Mouse (Mus musculus): ENCODE results near the gene Olfr393. TPM values are rescaled to one million over a fixed set of nuclear protein-coding genes. Genes with fewer than 3 reads are reported as not detected.

The Olfr393 gene
- polyA plus RNA-seq (2015; fragmentation: Nextera tagmentation; extraction: Ambion mirVana), result not detected in 2 replicates

GRCm38 (mm10) chr11:73851354-73851753 lies at the start of gene Olfr393:
Gene Olfr393 (minus strand): TSS chr11:73851454.
- Histone ChIP-seq H3K4me2 (no peak within 1 kb of the TSS), H3K9ac (no peak within 1 kb of the TSS), H3K36me3 (no peaks in the 10 kb centered on the region), H3K27ac (no peak within 1 kb of the TSS), H3K9me3 (0 out of 2 replicates have a peak, but pooled peaks cover 6% of the 10 kb centered on the region), H3K27me3 (no peaks in the 10 kb centered on the region), H3K4me1 (replicated peaks) (no peaks in the 10 kb centered on the region), H3K4me3 (no peak within 1 kb of the TSS)
- no peak for ATAC-seq (ENCODE audit: low FRiP score)

- no peak within 1 kb of the TSS for H3K9ac ChIP-seq
- H3K36me3 ChIP-seq, result no peaks in the 10 kb centered on the region
- no peaks in the 10 kb centered on the region for H3K27me3 ChIP-seq
- H3K4me3 ChIP-seq, result no peak within 1 kb of the TSS
- ATAC-seq (ENCODE audit: low FRiP score), result no peak
- peaks cover 15% of the 10 kb centered on the region for H3K9me3 ChIP-seq
- no peak within 1 kb of the TSS for H3K27ac ChIP-seq
- no peak within 1 kb of the TSS for H3K4me2 ChIP-seq
- 96% methylated on average over 1 of the region's 1 CpGs for WGBS
- H3K4me1 ChIP-seq (replicated peaks), result no peaks in the 10 kb centered on the region
These were observed 39.4 kb upstream of the Olfr393 start, which contains the start of gene Olfr394 for GRCm38 (mm10) chr11:73890671-73891070. Gene Olfr394 (minus strand): TSS chr11:73890771.

- Histone ChIP-seq H3K9me3 (0 out of 2 replicates have a peak, but pooled peaks cover 8% of the 10 kb centered on the region), H3K36me3 (no peaks in the 10 kb centered on the region), H3K27ac (no peak within 1 kb of the TSS), H3K9ac (no peak within 1 kb of the TSS), H3K4me1 (replicated peaks) (no peaks in the 10 kb centered on the region), H3K4me2 (no peak within 1 kb of the TSS), H3K4me3 (no peak within 1 kb of the TSS), H3K27me3 (no peaks in the 10 kb centered on the region)
- 96% methylated on average over 1 of the region's 1 CpGs for WGBS
- ATAC-seq (ENCODE audit: low FRiP score), result no peak
These were observed 34.3 kb downstream of the Olfr393 start, which contains the start of gene Olfr392 for GRCm38 (mm10) chr11:73816949-73817348. Gene Olfr392 (minus strand): TSS chr11:73817049.

GRCm38 (mm10) chr11:73802952-73803351 lies 48.3 kb downstream of the Olfr393 start, which contains the start of gene Olfr391-ps:
Gene Olfr391-ps (minus strand): TSS chr11:73803052.
- Histone ChIP-seq H3K36me3 (no peaks in the 10 kb centered on the region), H3K4me3 (no peak within 1 kb of the TSS), H3K9ac (no peak within 1 kb of the TSS), H3K27ac (no peak within 1 kb of the TSS), H3K27me3 (no peaks in the 10 kb centered on the region), H3K4me2 (no peak within 1 kb of the TSS), H3K9me3 (peaks cover 14% of the 10 kb centered on the region; the same call in 1 of the 2 replicates), H3K4me1 (replicated peaks) (no peaks in the 10 kb centered on the region)
- WGBS, result 27% methylated on average over 1 of the region's 1 CpGs
- no peak for ATAC-seq (ENCODE audit: low FRiP score)

Other genes starting within 250 kb of the Olfr393 start
- gene Zfp735, start 162.7 kb downstream of the Olfr393 start, polyA plus RNA-seq (2015; fragmentation: Nextera tagmentation; extraction: Ambion mirVana), result not detected in 2 replicates
- not detected in 2 replicates for gene Olfr389, start 70.7 kb downstream of the Olfr393 start, polyA plus RNA-seq (2015; fragmentation: Nextera tagmentation; extraction: Ambion mirVana)
- gene Olfr390, start 68.5 kb downstream of the Olfr393 start, polyA plus RNA-seq (2015; fragmentation: Nextera tagmentation; extraction: Ambion mirVana), result not detected in 2 replicates
- gene Olfr391-ps, start 48.4 kb downstream of the Olfr393 start, polyA plus RNA-seq (2015; fragmentation: Nextera tagmentation; extraction: Ambion mirVana), result not detected in 2 replicates
- gene Olfr392, start 34.4 kb downstream of the Olfr393 start, polyA plus RNA-seq (2015; fragmentation: Nextera tagmentation; extraction: Ambion mirVana), result not detected in 2 replicates
- not detected in 2 replicates for gene Olfr394, start 39.3 kb upstream of the Olfr393 start, polyA plus RNA-seq (2015; fragmentation: Nextera tagmentation; extraction: Ambion mirVana)
- gene Olfr395, start 57.8 kb upstream of the Olfr393 start, polyA plus RNA-seq (2015; fragmentation: Nextera tagmentation; extraction: Ambion mirVana), result not detected in 2 replicates
- not detected in 2 replicates for gene Olfr23, start 85.2 kb upstream of the Olfr393 start, polyA plus RNA-seq (2015; fragmentation: Nextera tagmentation; extraction: Ambion mirVana)
- gene Olfr397, start 109.4 kb upstream of the Olfr393 start, polyA plus RNA-seq (2015; fragmentation: Nextera tagmentation; extraction: Ambion mirVana), result not detected in 2 replicates
- 0.04 TPM in 1 of 2 replicates, not detected in the other for gene Olfr398, start 139.0 kb upstream of the Olfr393 start, polyA plus RNA-seq (2015; fragmentation: Nextera tagmentation; extraction: Ambion mirVana)
- gene Olfr139, start 205.1 kb upstream of the Olfr393 start, polyA plus RNA-seq (2015; fragmentation: Nextera tagmentation; extraction: Ambion mirVana), result not detected in 2 replicates
- not detected in 2 replicates for gene Olfr399, start 205.2 kb upstream of the Olfr393 start, polyA plus RNA-seq (2015; fragmentation: Nextera tagmentation; extraction: Ambion mirVana)
- not detected in 2 replicates for gene Zfp616, start 218.5 kb upstream of the Olfr393 start, polyA plus RNA-seq (2015; fragmentation: Nextera tagmentation; extraction: Ambion mirVana)